Mouse (Mus musculus) erythroblast, embryonic 14.5 days (primary cell): ENCODE measurements around the gene Zfp985.

Experiments used
- GATA1 ChIP-seq: IDR thresholded peaks from 2 replicates; pipeline ENCODE4 v1.6.1; 2012; ENCODE audit warnings: low read length, inconsistent platforms, mixed read lengths
- TAL1 ChIP-seq: IDR thresholded peaks from 3 replicates; pipeline ENCODE4 v1.6.1; 2012; ENCODE audit warnings: low read length, inconsistent platforms, mixed read lengths

DNA sequence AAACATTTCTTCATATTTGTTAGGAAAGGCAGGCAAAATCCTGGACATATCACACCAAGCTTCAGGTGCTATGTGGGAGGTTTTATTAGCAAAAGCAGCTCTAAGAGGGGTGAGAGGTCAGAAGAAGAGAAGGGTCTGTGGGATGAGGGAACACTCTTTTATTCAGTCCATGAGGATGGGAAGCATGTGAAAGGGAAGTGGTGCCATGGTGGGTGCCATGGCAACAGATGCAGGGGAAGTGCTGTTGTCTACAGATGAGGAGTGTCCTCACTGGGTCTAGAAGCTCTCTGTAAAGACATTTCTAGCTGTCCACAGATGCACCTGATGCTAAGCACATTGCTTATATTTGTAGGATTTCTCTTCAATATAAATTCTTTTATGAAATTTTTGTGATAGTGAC is 12.0 kb upstream of the Zfp985 start:
- no peak for TF ChIP-seq GATA1
- TF ChIP-seq TAL1 = no peak
